In the genomic region with DNA sequence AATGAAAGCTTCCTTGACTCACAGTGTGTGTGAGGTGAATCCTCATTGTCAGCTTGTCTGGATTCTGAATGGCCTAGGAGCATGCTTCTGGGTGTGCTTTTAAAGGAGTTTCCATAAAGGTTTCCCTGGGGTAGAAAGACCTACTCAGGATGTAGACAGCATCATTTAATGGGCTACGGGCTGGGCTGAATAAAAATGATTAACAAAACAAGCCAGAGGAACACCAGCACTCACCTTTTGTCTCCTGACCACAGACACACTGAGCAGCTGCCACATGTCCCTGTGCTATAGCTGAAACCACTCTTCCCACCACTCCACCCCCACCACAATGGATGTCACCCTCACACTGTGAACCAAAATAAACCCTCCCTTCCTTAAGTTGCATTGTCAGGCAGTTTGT, we compare ENCODE assay signal across 21 mouse cellular contexts.
"Had no signal": no experiment of that assay in that cellular context is flagged by ENCODE, and none has a peak within 500 bp of the region (broad histone marks: within the 10 kb centered on the region; RNA-seq: fewer than 3 reads in every experiment).

No protein-coding gene starts in this region.

- H3K4me1 ChIP-seq: limb, embryonic 12.5 days; limb, embryonic 15.5 days; midbrain, embryonic 13.5 days; neural tube, embryonic 13.5 days; stomach, embryonic 15.5 days had no signal

- DNase-seq: kidney, adult 18-20 months; kidney, adult 9 months; kidney, postnatal 36 days; left cerebral cortex, postnatal 4 days; liver, postnatal 0 days; lung, embryonic 14.5 days; right cerebral cortex, adult 18-20 months; right cerebral cortex, postnatal 25 days; spleen, adult 18-20 months; thymus, postnatal 25 days had no signal

- ATAC-seq: intestine, embryonic 16.5 days; liver, postnatal 0 days; lung, postnatal 0 days; midbrain, embryonic 13.5 days had no signal

- H3K27ac ChIP-seq: kidney, postnatal 0 days; limb, embryonic 12.5 days; limb, embryonic 15.5 days; liver, embryonic 14.5 days; macrophage; midbrain, embryonic 13.5 days; neural tube, embryonic 13.5 days; stomach, embryonic 15.5 days had no signal

- H3K36me3 ChIP-seq: limb, embryonic 12.5 days; limb, embryonic 15.5 days; midbrain, embryonic 13.5 days; neural tube, embryonic 13.5 days; stomach, embryonic 15.5 days had no signal

- H3K9me3 ChIP-seq: limb, embryonic 12.5 days; limb, embryonic 15.5 days; midbrain, embryonic 13.5 days; neural tube, embryonic 13.5 days; stomach, embryonic 15.5 days had no signal

- H3K27me3 ChIP-seq: limb, embryonic 12.5 days; limb, embryonic 15.5 days; midbrain, embryonic 13.5 days; neural tube, embryonic 13.5 days; stomach, embryonic 15.5 days had no signal

- H3K4me3 ChIP-seq: limb, embryonic 12.5 days; limb, embryonic 15.5 days; midbrain, embryonic 13.5 days; neural tube, embryonic 13.5 days; stomach, embryonic 15.5 days had no signal

- H3K4me2 ChIP-seq: limb, embryonic 12.5 days; limb, embryonic 15.5 days; liver, embryonic 11.5 days; lung, embryonic 14.5 days; midbrain, embryonic 13.5 days; neural tube, embryonic 13.5 days; stomach, embryonic 15.5 days had no signal

- H3K9ac ChIP-seq: limb, embryonic 12.5 days; limb, embryonic 15.5 days; liver, embryonic 14.5 days; liver, postnatal 0 days; lung, embryonic 14.5 days; midbrain, embryonic 13.5 days; neural tube, embryonic 13.5 days; stomach, embryonic 15.5 days had no signal
